Mouse (Mus musculus): Measurements from ENCODE around the gene Got1. TPM values are rescaled to one million over a fixed set of nuclear protein-coding genes. Genes with fewer than 3 reads are reported as not detected.
"Not testable (repeated sequence)": the region's sequence is repeated elsewhere in the genome, so short reads cannot be mapped to it uniquely, and the experiment has no call there.

The Got1 gene
- total RNA-seq, 2 experiments from 2014 or later, result 4.1 to 9.0 TPM

DNA sequence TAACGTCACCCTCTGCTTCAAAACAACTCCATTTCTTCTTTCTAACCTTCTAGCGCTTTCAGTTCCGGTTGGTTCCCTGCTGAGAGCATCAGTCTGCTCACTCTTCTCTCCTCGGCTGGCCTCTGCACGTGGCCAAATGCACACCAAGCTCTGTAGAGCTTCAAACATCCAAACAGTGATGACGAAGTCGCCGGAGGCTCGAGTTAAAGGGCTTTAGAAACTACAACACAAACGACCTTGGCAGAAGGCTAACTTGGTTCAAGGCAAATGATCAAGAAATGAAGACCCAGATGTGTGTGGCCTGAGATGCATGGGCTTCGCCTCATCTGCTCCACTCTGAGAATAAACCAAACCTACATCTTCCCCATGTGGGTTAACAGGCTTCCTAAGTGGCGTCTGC is 854 bp downstream of the Got1 start:
- ATAC-seq (ENCODE audit: poor library complexity, severe bottlenecking), result peak; percentile 22; the same call in 1 of the 2 replicates

DNA sequence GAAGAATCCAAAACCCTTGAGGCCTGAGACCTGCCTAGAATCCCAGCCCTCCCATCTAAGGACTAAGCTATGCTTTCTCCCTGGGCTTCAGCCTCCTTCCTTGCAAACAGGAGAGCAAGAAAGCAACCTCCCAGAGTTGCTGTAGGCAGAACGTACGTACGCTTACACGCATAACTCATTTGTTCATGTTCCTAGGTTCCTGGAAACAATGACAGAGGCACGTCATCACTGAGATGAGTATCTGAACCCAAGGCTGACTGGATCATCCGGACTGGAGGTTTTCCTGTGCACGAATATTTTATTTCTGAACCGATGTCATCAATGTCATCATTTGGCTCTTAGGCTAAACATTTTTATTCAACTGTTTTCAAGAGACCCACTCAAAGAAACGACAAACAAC is 2.4 kb downstream of the Got1 start:
- ATAC-seq (ENCODE audit: poor library complexity, severe bottlenecking), result no peak

DNA sequence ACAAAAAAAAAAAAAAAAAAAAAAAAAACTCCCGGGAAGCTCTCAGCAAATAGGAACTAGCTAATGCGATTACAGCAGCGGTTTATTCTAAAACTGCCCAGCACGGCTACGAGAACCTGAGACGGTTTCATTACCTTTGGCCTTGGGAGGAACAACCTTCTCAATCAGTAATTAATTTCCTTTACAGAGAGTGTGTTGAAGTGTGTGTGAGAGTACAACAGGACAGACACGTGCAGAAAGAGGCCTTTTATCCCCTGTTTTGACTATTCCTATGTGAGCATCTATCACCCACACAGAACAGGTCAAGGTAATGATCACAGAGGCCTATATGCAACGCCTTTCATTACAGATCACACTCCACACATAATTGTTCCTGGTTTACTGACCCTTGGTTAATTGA is 3.0 kb downstream of the Got1 start:
- ATAC-seq (ENCODE audit: poor library complexity, severe bottlenecking), result no peak

DNA sequence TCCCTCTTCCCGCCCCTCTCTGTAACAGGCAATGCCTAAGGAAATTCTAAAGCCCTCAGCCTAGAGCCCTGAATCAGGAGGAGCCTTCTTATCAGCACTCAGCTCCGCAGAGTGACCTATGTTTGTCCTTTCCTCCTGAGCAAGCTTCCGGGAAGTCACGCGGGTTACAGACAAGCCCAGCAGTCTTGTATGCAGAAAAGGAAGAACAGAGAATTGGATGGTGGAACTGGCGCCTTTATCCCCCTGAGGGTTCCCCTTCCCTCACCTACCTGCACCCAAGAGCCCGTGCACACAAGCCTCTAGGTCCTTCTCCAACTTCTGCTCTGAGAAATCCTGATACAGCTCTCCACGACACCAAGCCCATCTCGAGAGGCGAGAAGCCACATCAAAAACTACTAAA is 4.0 kb downstream of the Got1 start:
- ATAC-seq (ENCODE audit: poor library complexity, severe bottlenecking), result no peak

DNA sequence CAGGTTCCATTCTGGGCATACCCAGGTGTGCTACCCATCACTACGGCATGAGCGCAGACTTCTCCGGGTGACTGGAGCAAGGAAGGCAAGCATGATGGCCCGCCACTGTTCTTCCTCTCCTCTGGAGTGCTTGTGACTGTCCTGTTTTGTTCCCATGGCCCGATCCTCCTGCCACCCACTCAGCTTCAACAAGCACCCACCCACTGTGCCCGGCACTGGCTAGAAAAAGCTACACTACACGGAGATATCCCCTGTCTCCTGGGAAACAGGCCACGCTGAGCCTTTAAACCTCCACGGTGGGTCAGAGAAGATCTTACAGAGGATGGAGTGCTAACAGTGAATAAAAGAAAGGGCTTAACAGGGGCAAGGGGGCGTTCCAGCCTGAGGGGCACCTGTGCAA is 5.2 kb downstream of the Got1 start:
- ATAC-seq (ENCODE audit: poor library complexity, severe bottlenecking), result no peak

DNA sequence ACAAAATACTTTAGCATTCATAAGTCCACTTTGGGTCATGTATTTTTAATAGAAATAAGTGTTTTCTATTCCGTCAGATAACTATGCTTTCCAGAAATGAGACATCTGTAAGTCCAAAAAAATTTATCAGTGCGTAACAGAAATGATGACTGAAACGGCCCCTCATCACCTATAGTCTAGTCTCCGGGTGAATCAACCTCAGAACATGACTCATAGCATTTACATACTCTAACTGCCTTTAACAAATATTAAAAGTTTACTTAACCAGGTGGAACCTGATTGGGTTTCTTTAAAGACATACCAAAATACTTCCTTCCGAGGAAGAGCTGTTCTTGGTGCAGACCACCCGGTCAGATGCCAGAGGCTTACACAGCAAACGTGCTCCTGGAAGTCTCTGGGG is 6.1 kb downstream of the Got1 start:
- ATAC-seq (ENCODE audit: poor library complexity, severe bottlenecking), result no peak

DNA sequence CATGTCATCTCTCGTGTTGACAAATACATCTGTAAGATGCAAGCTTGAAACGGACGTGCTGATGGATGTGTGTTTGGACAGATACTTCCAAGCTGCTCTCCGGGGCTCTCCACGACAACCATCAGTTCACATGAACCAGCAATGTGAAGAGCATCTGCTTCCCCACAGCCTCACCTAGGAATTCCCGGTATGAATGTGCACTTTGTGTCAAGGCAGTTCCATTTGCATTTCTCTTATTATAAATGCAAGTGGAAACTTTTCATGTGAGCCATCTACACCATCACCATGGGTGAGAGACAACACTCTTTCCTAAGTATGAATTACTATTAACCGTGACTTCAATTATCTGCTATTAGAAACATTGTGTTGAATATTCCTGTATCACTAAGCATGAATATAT is 6.6 kb downstream of the Got1 start:
- no peak for ATAC-seq (ENCODE audit: poor library complexity, severe bottlenecking)

DNA sequence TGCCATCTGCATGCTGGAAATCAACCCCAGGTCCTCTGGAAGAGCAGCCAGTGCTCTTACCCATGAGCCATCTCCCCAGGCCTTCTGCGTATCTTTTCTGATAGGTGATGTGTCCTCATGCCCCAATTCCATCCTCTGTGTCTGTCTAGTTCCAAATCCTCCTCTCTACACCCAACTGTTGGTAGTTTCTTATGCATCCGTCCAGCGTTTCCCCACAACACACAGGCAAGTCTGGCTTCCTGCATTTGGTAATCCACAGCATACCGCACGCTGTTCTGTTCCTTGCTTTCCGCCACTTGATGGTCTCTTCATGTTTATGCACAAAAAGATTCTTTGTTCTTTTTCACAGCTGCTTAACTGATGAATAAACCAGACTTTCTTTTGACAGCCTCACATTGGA is 7.1 kb downstream of the Got1 start:
- ATAC-seq (ENCODE audit: poor library complexity, severe bottlenecking), result peak; percentile 55

DNA sequence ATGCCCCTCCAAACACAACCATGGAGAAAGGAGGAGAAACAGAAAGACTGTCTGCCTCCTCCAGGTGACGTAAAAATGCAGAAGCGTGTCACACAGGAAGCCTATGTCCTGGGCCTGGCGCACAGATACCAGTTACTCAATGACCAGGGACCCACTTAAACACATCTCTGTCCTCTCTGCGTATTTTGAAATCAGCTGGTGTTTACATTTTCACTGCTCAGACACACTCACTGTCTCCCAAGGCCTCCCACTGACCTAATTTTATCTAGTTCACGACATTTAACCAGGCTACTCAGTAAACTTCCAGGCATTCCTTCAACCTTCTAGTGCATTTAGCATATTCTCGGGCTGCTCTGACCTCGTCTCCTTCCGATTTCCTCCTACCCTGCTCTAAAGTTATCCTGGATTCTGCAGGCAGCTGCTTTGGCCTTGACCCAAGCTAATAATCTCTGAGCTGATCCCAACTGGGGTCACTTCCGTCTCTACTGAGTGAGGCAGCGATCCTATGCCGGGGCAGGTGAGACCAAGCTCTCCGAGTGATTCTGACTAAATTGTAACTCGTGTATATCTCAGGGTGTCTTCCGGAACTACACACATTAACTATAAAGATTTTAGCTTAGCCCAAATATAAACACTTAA is 7.9 kb downstream of the Got1 start:
- ATAC-seq (ENCODE audit: poor library complexity, severe bottlenecking), result peak; percentile 67

DNA sequence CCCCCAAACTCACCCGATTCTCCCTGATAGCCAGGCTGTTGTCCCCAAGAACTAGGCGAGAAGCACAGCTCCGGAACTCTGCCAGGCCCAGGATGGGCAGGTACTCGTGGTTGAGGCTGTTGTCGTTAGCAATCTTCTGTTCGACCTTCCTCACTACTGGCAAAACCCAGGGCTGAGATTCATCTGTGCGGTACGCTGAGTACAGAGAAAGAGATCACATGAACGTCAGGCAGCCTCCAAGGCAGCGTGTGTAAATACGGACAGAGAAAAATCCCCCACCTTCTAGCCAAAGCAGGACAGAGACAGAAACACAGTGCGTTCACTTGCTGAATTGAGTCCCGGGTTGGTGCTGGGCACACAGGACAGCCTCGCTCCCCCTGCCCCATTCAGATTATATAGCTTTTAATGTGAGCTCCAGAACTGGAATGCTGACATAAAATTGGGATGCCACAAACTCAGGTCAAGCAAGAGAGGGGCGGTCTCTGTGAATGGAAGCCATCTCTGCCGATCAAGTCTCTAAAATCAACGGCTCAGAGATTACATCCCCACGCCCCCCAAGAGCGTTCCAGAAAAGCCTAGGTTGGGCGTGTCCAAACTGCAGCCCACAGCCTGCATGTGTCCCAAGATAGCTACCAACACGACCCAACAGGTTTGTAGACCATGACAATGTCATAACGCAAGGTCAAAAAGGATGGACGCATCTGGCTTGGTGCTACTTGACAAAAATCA is 8.6 kb downstream of the Got1 start:
- ATAC-seq (ENCODE audit: poor library complexity, severe bottlenecking), result no peak

DNA sequence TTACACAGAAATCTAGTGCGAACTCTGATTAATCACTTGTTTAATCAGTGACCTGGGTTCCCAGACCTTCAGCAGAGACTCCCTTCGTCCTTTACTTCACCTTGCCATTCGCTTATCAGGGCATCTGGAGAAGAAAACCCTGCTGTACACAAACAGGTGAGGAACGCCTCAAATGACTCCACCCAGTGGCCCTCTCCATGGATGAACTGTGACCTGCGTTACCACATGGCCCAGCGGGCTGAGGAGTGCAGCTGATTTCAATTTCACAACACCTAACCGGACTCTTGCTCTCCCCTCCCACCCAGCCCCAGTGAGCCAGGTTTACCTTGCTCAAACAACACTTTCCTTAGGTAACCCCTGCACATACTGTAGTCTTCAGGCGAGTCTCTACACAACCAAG is 10.5 kb downstream of the Got1 start:
- no peak for ATAC-seq (ENCODE audit: poor library complexity, severe bottlenecking)

DNA sequence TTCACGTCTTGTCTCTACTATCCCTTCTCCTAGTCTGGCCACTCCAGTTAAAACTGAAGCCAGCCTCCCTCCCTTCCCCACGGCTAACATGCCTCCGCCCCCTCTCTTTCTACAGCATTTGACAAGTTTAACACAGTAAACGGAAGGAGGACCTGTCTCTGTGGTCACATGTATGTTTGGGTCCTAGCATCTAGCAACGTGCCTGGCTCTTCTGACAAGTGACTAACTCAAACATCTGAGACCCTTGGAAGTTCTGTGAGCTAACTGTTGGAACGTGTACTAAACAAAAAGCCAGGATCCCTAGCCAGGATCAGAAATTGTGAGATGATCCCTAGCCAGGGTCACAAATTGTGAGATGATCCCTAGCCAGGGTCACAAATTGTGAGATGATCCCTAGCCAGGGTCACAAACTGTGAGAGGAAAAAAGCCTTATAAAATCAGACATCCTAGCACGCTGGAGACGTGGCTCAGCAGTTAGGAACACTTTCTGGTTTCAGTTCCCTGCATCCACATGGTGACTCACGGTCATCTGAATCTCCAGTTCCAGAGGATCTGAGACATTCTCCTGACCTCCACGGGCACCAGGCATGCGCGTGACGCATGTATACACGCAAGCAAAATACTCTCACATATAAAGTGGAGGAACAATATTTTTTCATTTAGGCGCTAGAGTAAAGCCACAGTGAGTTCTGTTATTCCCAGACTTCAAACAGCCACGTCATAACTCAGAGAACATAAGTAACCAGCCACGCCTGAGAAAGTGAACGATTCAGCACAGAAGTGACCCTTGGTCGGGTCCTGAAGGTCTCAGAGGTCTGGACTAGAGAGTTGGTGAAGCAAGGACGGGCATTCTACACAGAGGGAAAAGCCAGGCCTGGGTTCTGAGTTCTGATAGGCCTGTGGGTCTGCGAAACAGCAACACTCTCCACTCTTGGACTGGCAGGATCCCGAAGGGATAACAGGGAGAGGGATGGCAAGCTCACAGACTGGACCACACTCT is 12.5 kb downstream of the Got1 start:
- ATAC-seq (ENCODE audit: poor library complexity, severe bottlenecking), result peak; percentile 82

DNA sequence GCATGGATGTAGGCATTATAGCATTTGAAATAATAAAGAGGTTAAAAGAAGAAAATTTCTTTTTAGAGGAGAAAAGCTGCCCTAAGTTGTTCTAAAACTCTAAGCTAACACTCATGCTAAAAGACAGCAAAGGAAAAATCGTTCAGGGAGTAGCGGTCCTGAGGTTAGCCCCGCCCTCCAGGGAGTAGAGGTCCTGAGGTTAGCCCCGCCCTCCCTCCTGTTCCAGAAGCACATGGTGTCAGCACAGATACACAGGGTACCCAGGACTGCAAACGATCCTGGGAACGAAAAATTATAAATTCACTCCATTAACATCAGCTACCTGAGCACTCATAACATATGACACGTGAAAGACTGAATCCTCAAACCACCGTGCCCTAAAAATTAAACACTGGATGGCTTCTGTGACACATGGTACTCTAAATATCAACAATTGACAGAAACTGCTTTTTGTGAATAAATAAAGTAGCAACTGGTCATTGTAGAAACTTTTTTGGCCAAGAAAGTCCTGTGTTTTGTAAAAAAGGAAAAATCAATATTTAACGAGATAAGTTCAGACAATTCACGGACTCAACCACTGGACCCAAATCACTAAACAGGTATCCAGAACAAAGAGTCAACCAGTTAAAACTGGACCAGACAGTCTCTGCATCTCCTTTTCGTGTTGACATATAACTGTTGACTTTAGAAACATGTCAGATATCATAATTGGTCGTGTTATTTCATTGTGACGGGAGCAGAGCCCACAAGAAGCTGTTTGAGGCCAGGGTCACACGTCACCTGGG is 13.8 kb downstream of the Got1 start:
- no peak for ATAC-seq (ENCODE audit: poor library complexity, severe bottlenecking)

DNA sequence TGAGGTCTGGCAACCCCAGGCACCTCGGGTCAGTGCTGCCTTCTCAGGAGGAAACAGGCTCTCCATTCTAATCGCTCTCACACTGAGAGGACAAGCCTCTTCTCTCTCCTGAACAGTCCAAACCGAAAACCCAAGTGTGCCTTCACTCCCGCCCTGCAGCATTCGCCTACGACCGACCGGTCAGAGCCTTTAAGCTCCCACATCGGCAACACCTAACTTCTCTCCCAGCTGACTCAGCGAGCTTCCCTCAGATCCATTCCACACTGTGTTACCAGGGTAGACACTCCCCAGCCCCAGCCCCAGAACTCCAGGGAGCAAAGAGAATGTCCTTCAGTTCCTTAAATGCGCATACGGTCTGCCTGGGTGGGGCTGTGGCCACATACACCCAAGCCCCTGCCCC is 19.0 kb downstream of the Got1 start:
- no peak for ATAC-seq (ENCODE audit: poor library complexity, severe bottlenecking)

DNA sequence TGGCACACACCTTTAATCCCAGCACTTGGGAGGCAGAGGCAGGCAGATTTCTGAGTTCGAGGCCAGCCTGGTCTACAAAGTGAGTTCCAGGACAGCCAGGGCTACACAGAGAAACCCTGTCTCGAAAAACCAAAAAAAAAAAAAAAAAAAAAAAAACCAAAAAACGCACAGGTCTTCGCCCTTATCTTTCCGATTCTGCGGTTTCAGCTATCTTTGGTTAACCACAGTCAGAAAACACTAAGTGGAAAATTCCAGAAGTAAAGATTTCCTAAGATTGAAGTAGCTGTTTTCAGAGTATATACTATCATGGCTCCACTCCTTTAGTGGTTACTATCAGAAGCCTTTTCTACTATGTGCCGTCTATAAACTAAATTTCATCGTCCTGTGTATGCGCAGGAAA is 20.8 kb downstream of the Got1 start:
- ATAC-seq (ENCODE audit: poor library complexity, severe bottlenecking), result not testable (repeated sequence)

DNA sequence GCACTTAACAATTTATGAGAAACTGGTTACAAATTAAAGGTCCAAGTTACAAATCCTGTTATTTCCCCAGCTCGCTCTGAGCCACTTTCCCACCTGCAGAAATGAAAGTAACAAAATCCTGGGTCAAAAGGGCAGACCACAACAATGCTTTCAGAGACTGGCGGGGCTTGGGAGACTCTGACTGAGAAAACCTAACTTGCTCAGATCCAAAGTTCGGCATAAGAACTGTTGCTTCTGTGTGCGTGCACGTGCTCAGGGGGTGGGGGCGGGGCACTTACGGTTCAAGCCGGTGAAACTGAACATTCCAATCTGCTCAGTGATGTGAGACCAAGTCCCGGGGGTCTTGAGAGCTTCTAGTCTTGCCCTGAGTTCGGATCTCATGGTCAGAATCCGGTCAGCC is 21.8 kb downstream of the Got1 start:
- ATAC-seq (ENCODE audit: poor library complexity, severe bottlenecking), result no peak

DNA sequence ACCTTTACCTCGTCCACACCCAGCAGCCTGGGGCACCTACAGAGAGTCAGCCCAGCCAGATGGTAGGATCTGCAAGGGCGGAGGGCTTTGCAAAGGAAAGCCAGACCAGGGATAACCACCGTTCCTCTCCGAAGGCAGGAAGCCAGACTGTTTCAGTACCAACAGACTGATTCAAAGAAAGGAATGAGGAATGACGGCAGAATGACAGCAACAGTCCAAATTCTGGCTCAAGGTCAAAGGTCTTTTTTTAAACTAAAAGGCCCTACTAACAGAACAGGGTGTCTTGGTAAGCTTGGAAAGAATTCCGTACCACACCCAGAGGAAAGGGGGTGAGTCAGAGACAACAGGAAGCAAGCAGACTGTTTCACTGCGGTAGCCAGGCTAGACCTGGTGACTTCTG is 25.5 kb downstream of the Got1 start:
- no peak for ATAC-seq (ENCODE audit: poor library complexity, severe bottlenecking)

DNA sequence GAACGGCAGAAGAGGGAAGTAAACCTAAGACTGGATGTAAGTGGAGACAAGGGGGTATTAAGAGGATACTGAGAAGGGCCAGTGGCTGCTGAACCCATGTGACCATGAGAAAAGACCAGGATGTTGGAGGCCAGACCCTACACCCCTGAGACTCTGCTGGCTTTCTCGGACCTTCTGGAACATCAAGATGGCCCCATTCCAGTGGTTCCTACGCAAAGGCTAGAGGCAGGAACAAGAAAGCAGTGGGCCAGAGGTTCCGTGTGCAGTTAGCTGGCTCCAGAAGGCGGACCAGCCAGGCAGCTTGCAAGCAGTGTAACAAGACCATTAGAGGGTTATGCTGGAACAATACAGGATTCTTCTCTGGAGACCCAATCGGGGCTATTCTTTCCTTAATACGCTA is 27.0 kb downstream of the Got1 start:
- ATAC-seq (ENCODE audit: poor library complexity, severe bottlenecking), result no peak

DNA sequence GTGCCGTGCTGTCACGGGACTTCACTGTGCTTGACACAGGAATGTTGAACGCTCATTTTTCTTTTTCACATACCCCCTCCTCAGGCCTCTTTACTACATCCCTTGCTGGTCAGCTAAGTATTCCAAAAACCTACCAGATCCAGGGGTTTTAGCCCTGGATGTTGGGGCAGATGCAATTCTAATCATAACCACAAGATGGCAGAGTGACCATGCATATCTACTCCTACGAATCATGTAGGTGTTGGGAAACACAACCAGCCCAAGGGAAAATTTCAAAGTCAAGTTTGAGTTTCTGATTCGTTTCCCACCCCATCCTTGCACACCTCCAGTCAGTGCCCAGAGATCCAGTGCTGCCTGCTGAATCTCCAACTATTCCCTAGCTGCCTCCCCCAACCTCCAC is 28.6 kb downstream of the Got1 start:
- peak; percentile 78 for ATAC-seq (ENCODE audit: poor library complexity, severe bottlenecking)

DNA sequence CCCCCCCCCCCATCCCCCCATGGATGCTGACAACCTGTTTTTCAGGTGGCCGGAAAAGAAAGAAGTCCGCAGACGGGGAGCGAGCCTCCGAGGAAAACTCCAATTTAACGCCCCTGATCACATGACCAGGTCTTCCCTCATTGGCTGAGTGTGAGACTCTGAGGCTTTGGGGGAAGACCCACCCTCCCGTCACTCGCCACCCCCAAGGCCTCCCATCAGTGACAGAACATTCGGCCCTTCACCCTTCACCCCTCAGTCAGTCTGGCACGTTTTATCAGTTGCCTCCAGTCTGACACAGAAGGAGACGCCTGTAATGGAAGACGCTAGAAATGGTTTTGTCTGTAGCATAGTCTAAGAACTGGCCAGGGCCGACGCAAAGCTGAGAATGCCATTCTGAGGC is 29.5 kb downstream of the Got1 start:
- no peak for ATAC-seq (ENCODE audit: poor library complexity, severe bottlenecking)

DNA sequence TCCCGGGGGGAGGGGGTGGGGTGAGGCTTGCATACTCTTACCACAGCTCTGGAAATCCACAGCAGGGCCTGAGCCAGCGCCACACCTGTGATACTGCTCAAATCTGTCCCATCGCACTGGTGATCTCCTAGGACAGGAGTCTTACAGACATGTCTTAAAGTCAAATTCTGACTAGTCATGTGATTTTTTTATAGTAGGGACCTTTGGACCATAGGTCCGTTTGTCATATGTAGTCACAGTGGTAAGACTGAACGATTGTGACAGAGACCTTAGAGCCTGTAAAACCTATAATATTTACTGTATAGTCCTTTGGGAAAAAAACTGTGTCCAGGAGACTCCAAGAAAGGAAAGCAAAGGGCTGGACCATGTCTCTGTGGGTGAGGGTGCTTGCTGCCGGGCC is 30.5 kb downstream of the Got1 start:
- no peak for ATAC-seq (ENCODE audit: poor library complexity, severe bottlenecking)
